Mouse (Mus musculus) retina, postnatal 1 day (tissue): Measurements from ENCODE around the gene Gemin6.
"Not testable (repeated sequence)": the region's sequence is repeated elsewhere in the genome, so short reads cannot be mapped to it uniquely, and the experiment has no call there.

Experiments used
- DNase-seq: peaks from one replicate; pipeline ENCODE4 v3.0.0-alpha.2; 2012

The Gemin6 gene

GRCm38 (mm10) chr17:80224326-80225116 is at the start of gene Gemin6:
Gene Gemin6 (plus strand): TSS chr17:80224441.
- peak; percentile 95 for DNase-seq

- no peak for DNase-seq
Observed at GRCm38 (mm10) chr17:80174699-80175385, 49.4 kb upstream of the Gemin6 start.

- no peak for DNase-seq
Observed at GRCm38 (mm10) chr17:80175386-80175739, 48.9 kb upstream of the Gemin6 start.

- DNase-seq, result no peak
Observed at GRCm38 (mm10) chr17:80175966-80176365, 48.3 kb upstream of the Gemin6 start.

- DNase-seq, result not testable (repeated sequence)
Observed at GRCm38 (mm10) chr17:80178846-80179245, 45.4 kb upstream of the Gemin6 start.

- DNase-seq, result peak; percentile 88
Observed at GRCm38 (mm10) chr17:80179959-80180358, 44.3 kb upstream of the Gemin6 start.

GRCm38 (mm10) chr17:80180468-80180867 is 43.8 kb upstream of the Gemin6 start:
- no peak for DNase-seq

GRCm38 (mm10) chr17:80183615-80184014 is 40.6 kb upstream of the Gemin6 start:
- DNase-seq, result no peak

GRCm38 (mm10) chr17:80193075-80193474 is 31.2 kb upstream of the Gemin6 start:
- peak; percentile 49 for DNase-seq

- no peak for DNase-seq
Observed at GRCm38 (mm10) chr17:80199160-80199778, 25.0 kb upstream of the Gemin6 start.

- no peak for DNase-seq
Observed at GRCm38 (mm10) chr17:80205657-80206056, 18.6 kb upstream of the Gemin6 start.

GRCm38 (mm10) chr17:80206301-80206670 is 18.0 kb upstream of the Gemin6 start:
- DNase-seq, result no peak

- DNase-seq, result peak; percentile 100
Observed at GRCm38 (mm10) chr17:80206671-80207581, 17.3 kb upstream of the Gemin6 start, which contains the start of the genes Srsf7 and Ttc39d. Gene Srsf7 (minus strand): TSS chr17:80207307. Gene Ttc39d (plus strand): TSS chr17:80207460.

- DNase-seq, result not testable (repeated sequence)
Observed at GRCm38 (mm10) chr17:80213998-80214397, 10.2 kb upstream of the Gemin6 start.

- no peak for DNase-seq
Observed at GRCm38 (mm10) chr17:80220131-80220530, 4.1 kb upstream of the Gemin6 start.

- DNase-seq, result no peak
Observed at GRCm38 (mm10) chr17:80221202-80221601, 3.0 kb upstream of the Gemin6 start.

- peak; percentile 67 for DNase-seq
Observed at GRCm38 (mm10) chr17:80221890-80222628, 2.2 kb upstream of the Gemin6 start.

- DNase-seq, result no peak
Observed at GRCm38 (mm10) chr17:80223829-80224228, 412 bp upstream of the Gemin6 start.

GRCm38 (mm10) chr17:80225142-80225541 is 901 bp downstream of the Gemin6 start:
- DNase-seq, result not testable (repeated sequence)

- DNase-seq, result no peak
Observed at GRCm38 (mm10) chr17:80229396-80229795, 5.2 kb downstream of the Gemin6 start.

GRCm38 (mm10) chr17:80233844-80234243 is 9.6 kb downstream of the Gemin6 start:
- DNase-seq, result no peak

- DNase-seq, result no peak
Observed at GRCm38 (mm10) chr17:80234376-80234775, 10.1 kb downstream of the Gemin6 start.
